Mouse (Mus musculus): Measurements from ENCODE around the gene Dus2. TPM values are rescaled to one million over a fixed set of nuclear protein-coding genes. Genes with fewer than 3 reads are reported as not detected.

The Dus2 gene
- polyA plus RNA-seq, 2 experiments: 8.7 to 10.5 TPM

DNA sequence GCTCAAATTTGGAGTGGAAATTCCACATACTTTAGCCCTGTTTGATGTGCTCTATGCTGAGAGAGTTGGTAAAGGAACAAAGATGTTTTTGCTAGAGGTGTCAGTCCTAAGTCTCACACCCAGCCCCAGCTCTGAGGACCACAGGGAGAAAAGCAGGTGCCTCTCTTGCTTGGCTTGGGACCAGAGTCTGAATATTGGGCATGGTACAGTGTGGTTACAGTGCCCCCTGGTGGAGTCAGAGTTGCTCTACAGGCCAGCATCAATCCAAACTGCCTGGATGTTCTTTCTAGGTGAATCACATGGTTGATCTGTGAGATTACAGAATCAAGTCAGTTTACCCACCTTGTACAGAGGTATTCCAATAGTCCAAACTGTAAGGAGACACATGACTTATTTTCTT lies 31.3 kb downstream of the Dus2 start:
- Histone ChIP-seq H3K4me3 (ENCODE audit: insufficient read depth in 1 of 2, low read depth in 2 of 2, low read length in 2 of 2) (no peak overlapping the region), H3K4me1 (replicated peaks; ENCODE audit: control insufficient read depth in 2 of 2, insufficient read depth in 2 of 2, low read length in 1 of 2) (peaks cover 5 to 8% of the 10 kb centered on the region in 2 experiments; a peak in 3 of 4 replicates), H3K4me2 (ENCODE audit: low read depth) (no peak overlapping the region), H3K9ac (replicated peaks) (no peak overlapping the region), H3K27me3 (ENCODE audit: control insufficient read depth, insufficient read depth, low read length) (no peaks in the 10 kb centered on the region), H3K27ac (no peak overlapping the region), H3K36me3 (replicated peaks; ENCODE audit: control insufficient read depth, insufficient read depth, low read depth) (peaks cover 3% of the 10 kb centered on the region; the same call in 1 of the 2 replicates), H3K9me3 (ENCODE audit: control insufficient read depth, low read length) (no peaks in the 10 kb centered on the region)
- ATAC-seq (ENCODE audit: insufficient read depth): peak; percentile 53; the same call in 1 of the 2 replicates
- peak; percentile 58 to 66 (median 61) for DNase-seq (ENCODE audit: low read depth in 3 of 3, low spot score in 3 of 3)
- TF ChIP-seq CTCF (IDR thresholded peaks at IDR 0.05; ENCODE audit: low read depth) (peak; percentile 97), EP300 (IDR thresholded peaks at IDR 0.05; ENCODE audit: low read depth) (no peak)

DNA sequence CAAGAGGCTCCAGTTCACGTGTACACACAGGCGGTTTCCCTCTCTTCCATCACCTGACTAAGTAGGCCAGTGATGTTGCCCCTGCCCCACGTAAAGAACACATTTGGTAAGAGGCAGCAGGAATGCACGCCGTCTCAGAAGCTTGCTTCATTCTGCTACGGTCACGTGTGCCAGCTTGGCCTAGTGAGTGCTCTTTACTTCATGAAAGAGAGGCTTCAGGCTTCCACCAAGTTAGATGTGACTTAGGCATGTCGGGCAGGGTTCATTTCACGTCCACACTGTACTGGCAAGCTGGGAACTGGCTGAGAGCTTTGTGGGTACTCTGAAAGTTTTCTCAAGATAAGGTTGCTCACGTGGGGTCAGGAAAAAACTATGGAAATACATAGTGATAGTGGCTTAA lies 47.6 kb downstream of the Dus2 start:
- no peak for DNase-seq (ENCODE audit: low read depth in 3 of 3, low spot score in 3 of 3)
- Histone ChIP-seq H3K27me3 (ENCODE audit: control insufficient read depth, insufficient read depth, low read length) (no peaks in the 10 kb centered on the region), H3K4me1 (replicated peaks; ENCODE audit: control insufficient read depth in 2 of 2, insufficient read depth in 2 of 2, low read length in 1 of 2) (0 out of 4 replicates have a peak, but pooled peaks cover 0 to under 1% of the 10 kb centered on the region in 2 experiments), H3K4me3 (ENCODE audit: insufficient read depth in 1 of 2, low read depth in 2 of 2, low read length in 2 of 2) (no peak overlapping the region), H3K27ac (no peak overlapping the region), H3K9me3 (ENCODE audit: control insufficient read depth, low read length) (no peaks in the 10 kb centered on the region), H3K9ac (replicated peaks) (no peak overlapping the region), H3K36me3 (replicated peaks; ENCODE audit: control insufficient read depth, insufficient read depth, low read depth) (no peaks in the 10 kb centered on the region; the same call in 1 of the 2 replicates), H3K4me2 (ENCODE audit: low read depth) (no peak overlapping the region)
- ATAC-seq (ENCODE audit: insufficient read depth): no peak
- WGBS (ENCODE audit: insufficient replicate concordance): 72% methylated on average over 10 of the region's 10 CpGs
- no peak for TF ChIP-seq CTCF (IDR thresholded peaks at IDR 0.05; ENCODE audit: low read depth)
- TF ChIP-seq EP300 (IDR thresholded peaks at IDR 0.05; ENCODE audit: low read depth): no peak

DNA sequence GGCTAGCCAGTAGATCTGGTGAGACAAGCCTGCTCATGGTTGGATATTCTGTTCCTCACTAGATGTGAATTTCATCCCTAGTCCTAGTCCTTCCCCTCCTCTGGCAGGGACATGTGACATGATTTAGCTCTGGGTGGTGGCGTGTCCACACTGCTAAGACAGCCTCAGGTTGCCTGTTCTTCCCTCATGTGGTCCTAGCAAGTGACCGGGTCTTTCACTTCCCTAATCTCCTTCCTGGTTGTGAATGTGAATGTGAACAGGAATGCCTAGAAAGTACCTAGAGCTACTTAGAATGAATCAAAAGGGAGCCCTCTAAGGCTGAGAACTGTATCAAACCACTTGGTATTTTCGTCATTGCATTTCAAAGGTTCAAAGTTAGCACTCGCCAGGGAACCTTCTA lies 48.5 kb downstream of the Dus2 start:
- Histone ChIP-seq H3K4me3 (ENCODE audit: insufficient read depth in 1 of 2, low read depth in 2 of 2, low read length in 2 of 2) (no peak overlapping the region), H3K27ac (no peak overlapping the region), H3K27me3 (ENCODE audit: control insufficient read depth, insufficient read depth, low read length) (no peaks in the 10 kb centered on the region), H3K9ac (replicated peaks) (no peak overlapping the region), H3K4me1 (replicated peaks; ENCODE audit: control insufficient read depth in 2 of 2, insufficient read depth in 2 of 2, low read length in 1 of 2) (peaks cover 0 to 9% of the 10 kb centered on the region in 2 experiments; a peak in 2 of 4 replicates), H3K9me3 (ENCODE audit: control insufficient read depth, low read length) (no peaks in the 10 kb centered on the region), H3K36me3 (replicated peaks; ENCODE audit: control insufficient read depth, insufficient read depth, low read depth) (no peaks in the 10 kb centered on the region; the same call in 1 of the 2 replicates), H3K4me2 (ENCODE audit: low read depth) (no peak overlapping the region)
- TF ChIP-seq EP300 (IDR thresholded peaks at IDR 0.05; ENCODE audit: low read depth) (no peak), CTCF (IDR thresholded peaks at IDR 0.05; ENCODE audit: low read depth) (no peak)
- 55% methylated on average over 4 of the region's 4 CpGs for WGBS (ENCODE audit: insufficient replicate concordance)
- ATAC-seq (ENCODE audit: insufficient read depth) (no peak), DNase-seq (ENCODE audit: low read depth in 3 of 3, low spot score in 3 of 3) (no peak)

- no peak for TF ChIP-seq EP300 (IDR thresholded peaks at IDR 0.05; ENCODE audit: low read depth)
- TF ChIP-seq CTCF (IDR thresholded peaks at IDR 0.05; ENCODE audit: low read depth): no peak
- Histone ChIP-seq H3K4me2 (ENCODE audit: low read depth) (no peak overlapping the region), H3K27ac (no peak overlapping the region), H3K4me1 (replicated peaks; ENCODE audit: control insufficient read depth in 2 of 2, insufficient read depth in 2 of 2, low read length in 1 of 2) (peaks cover 0 to 11% of the 10 kb centered on the region in 2 experiments; a peak in 2 of 4 replicates), H3K4me3 (ENCODE audit: insufficient read depth in 1 of 2, low read depth in 2 of 2, low read length in 2 of 2) (no peak overlapping the region), H3K9me3 (ENCODE audit: control insufficient read depth, low read length) (no peaks in the 10 kb centered on the region), H3K36me3 (replicated peaks; ENCODE audit: control insufficient read depth, insufficient read depth, low read depth) (no peaks in the 10 kb centered on the region; the same call in 1 of the 2 replicates), H3K27me3 (ENCODE audit: control insufficient read depth, insufficient read depth, low read length) (no peaks in the 10 kb centered on the region), H3K9ac (replicated peaks) (no peak overlapping the region)
- DNase-seq (ENCODE audit: low read depth in 3 of 3, low spot score in 3 of 3): no peak
- no peak for ATAC-seq (ENCODE audit: insufficient read depth)
- 58% methylated on average over 4 of the region's 4 CpGs for WGBS (ENCODE audit: insufficient replicate concordance)
Observed at GRCm38 (mm10) chr8:106040218-106040617, 49.1 kb downstream of the Dus2 start.

DNA sequence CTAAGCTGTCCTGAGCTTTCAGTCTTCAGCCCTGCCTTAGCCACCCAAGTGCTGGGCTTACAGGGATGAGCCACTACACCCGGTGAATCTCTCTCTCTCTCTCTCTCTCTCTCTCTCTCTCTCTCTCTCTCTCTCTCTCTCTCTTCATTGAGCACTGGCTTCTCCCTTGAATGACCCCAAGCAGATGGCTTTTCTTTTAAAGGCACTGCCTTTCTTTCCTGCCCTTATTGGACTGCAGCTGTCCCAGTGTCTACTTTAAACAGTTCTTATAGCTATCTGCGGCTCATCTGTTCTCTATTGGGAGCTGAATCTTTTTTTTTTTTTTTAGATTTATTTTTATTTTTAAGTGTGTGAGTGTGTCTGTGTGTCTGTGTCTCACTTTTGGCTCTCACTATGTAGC lies 51.9 kb downstream of the Dus2 start:
- peaks cover 1 to 29% of the 10 kb centered on the region in 2 experiments for H3K4me1 ChIP-seq (replicated peaks; ENCODE audit: control insufficient read depth in 2 of 2, insufficient read depth in 2 of 2, low read length in 1 of 2)
- WGBS (ENCODE audit: insufficient replicate concordance): 85% methylated on average over 2 of the region's 2 CpGs
- TF ChIP-seq CTCF (IDR thresholded peaks at IDR 0.05; ENCODE audit: low read depth) (no peak), EP300 (IDR thresholded peaks at IDR 0.05; ENCODE audit: low read depth) (no peak)

More for the DNA sequence above, 51.9 kb downstream of the Dus2 start:
- DNase-seq (ENCODE audit: low read depth in 3 of 3, low spot score in 3 of 3) (no peak), ATAC-seq (ENCODE audit: insufficient read depth) (no peak)
- H3K9me3 ChIP-seq (ENCODE audit: control insufficient read depth, low read length): no peaks in the 10 kb centered on the region
- H3K4me3 ChIP-seq (ENCODE audit: insufficient read depth in 1 of 2, low read depth in 2 of 2, low read length in 2 of 2): no peak overlapping the region
- H3K27ac ChIP-seq: no peak overlapping the region
- no peaks in the 10 kb centered on the region; the same call in 1 of the 2 replicates for H3K36me3 ChIP-seq (replicated peaks; ENCODE audit: control insufficient read depth, insufficient read depth, low read depth)
- H3K9ac ChIP-seq (replicated peaks): no peak overlapping the region
- no peak overlapping the region for H3K4me2 ChIP-seq (ENCODE audit: low read depth)
- H3K27me3 ChIP-seq (ENCODE audit: control insufficient read depth, insufficient read depth, low read length): no peaks in the 10 kb centered on the region

Measured in liver, embryonic 14.5 days (tissue).